Mouse (Mus musculus): Measurements from ENCODE around the gene Sfxn5. TPM values are rescaled to one million over a fixed set of nuclear protein-coding genes. Genes with fewer than 3 reads are reported as not detected.

Sfxn5 gene
- polyA plus RNA-seq, 1 experiment from 2014 or later = 3.3 TPM

DNA sequence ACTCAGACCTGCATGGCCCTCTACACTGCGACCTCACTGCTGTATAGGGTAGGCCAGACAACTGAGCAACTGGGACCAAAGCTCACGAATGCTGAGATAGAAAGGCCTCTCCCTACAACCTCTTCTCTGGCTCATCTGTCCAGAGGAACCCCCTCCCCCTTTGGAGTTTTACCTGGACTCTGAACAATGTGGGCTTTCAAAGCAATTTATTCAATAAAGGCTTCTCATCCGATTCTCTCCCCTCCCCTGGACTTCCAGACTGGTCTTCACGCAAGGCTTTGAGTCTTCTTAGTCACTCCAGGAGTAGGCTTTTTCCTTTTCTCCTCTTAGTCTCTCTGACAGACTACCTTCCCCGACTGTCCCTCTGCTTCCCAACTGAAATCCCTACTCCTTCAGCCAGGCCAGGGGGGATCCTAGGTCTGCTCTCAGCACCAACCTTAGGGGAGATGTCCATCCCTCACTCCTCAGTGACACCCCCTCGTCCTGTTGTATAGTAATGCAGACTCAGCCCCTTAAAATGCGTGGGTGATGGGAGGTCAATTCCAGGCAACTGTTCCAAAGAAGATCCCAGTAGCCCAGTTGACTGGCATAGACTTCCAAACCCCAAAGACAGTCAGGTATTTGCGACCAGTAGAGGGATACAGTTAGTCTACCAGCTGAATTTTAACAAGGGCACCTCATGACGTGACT, 141.3 kb downstream of the Sfxn5 start:
- Histone ChIP-seq H3K36me3 (replicated peaks; ENCODE audit: insufficient read depth, low read length) (no peaks in the 10 kb centered on the region), H3K27me3 (ENCODE audit: insufficient read depth, low read length) (peaks cover 88% of the 10 kb centered on the region), H3K9ac (replicated peaks) (no peak overlapping the region), H3K9me3 (ENCODE audit: low read length) (no peaks in the 10 kb centered on the region), H3K4me1 (ENCODE audit: insufficient read depth) (peaks cover 4% of the 10 kb centered on the region; the same call in 1 of the 2 replicates), H3K4me3 (ENCODE audit: low read depth, low read length) (no peak overlapping the region), H3K27ac (ENCODE audit: low read depth) (no peak overlapping the region), H3K4me2 (ENCODE audit: low read depth, low read length) (no peak overlapping the region)
- WGBS (ENCODE audit: insufficient replicate concordance) = 21% methylated on average over 9 of the region's 9 CpGs
- TF ChIP-seq CTCF (IDR thresholded peaks at IDR 0.05; ENCODE audit: low read depth) (no peak), EP300 (IDR thresholded peaks at IDR 0.05; ENCODE audit: low read depth) (no peak)
- no peak for DNase-seq
- no peak for ATAC-seq

DNA sequence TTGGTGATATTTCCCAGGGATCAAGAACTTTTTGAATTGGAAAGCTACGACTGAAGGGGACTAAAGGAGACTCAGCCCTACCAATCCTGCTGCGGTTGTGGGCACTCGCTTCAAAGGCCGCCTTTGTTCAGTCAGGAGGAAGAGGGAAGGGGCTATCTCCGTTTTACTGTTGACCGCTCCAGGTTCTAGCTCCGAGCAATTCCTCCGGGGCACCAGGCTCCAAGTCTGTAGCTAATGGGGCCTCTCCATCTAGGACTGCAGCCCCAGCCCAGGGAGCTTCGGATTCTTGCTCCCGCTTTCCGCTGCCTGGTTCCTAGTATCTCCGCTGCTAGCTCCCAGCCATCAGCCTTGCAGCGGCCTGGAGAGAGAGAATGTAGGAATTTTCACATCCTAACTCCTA, 142.6 kb downstream of the Sfxn5 start:
- H3K9ac ChIP-seq (replicated peaks) = no peak overlapping the region
- ATAC-seq (no peak), DNase-seq (no peak)
- H3K27ac ChIP-seq (ENCODE audit: low read depth) = no peak overlapping the region
- H3K4me2 ChIP-seq (ENCODE audit: low read depth, low read length) = peak overlapping the region; percentile 47; the same call in 1 of the 2 replicates
- peaks cover 95% of the 10 kb centered on the region for H3K27me3 ChIP-seq (ENCODE audit: insufficient read depth, low read length)
- peaks cover 7% of the 10 kb centered on the region for H3K4me1 ChIP-seq (ENCODE audit: insufficient read depth)
- 0 out of 2 replicates have a peak overlapping the region, but pooled peaks have one; percentile 10 for H3K4me3 ChIP-seq (ENCODE audit: low read depth, low read length)
- H3K36me3 ChIP-seq (replicated peaks; ENCODE audit: insufficient read depth, low read length) = no peaks in the 10 kb centered on the region
- TF ChIP-seq CTCF (IDR thresholded peaks at IDR 0.05; ENCODE audit: low read depth) (no peak), EP300 (IDR thresholded peaks at IDR 0.05; ENCODE audit: low read depth) (no peak)
- H3K9me3 ChIP-seq (ENCODE audit: low read length) = no peaks in the 10 kb centered on the region
- 4% methylated on average over 13 of the region's 13 CpGs for WGBS (ENCODE audit: insufficient replicate concordance)

DNA sequence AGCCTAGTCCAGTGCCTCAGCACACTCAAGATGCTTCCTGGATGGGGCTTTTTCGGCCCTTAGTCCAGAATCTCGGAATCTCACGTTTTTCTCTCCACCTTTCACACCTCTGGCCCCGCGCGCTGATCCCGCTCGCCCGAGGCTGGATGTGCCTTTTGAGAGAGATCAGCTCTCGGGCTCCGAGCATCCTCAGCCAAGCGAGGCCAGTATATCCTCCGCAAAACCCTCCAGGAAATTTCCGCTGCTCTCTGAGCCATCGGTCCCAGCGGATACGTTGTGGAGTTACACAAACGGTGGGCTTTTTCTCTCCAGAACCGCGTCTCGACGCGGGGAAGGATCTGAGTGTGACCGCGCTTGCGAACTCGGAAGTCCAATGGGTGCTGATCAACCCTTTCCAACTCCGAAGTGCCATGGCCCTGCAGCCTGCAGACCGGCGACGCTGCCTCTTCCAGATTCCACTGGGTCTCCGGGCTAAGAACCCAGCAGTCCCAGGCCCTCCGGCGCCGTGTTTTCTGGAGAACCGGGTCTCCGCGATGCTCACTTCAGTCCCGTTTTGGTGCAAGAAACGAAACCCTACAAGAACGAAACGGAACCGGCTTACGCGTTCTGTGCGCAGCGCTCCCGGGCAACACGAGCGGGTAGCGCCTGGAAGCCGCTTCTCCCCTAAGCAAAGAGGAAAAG, 143.2 kb downstream of the Sfxn5 start:
- DNase-seq (no peak), ATAC-seq (no peak)
- no peak overlapping the region for H3K9ac ChIP-seq (replicated peaks)
- 0 out of 2 replicates have a peak overlapping the region, but pooled peaks have one; percentile 10 for H3K4me3 ChIP-seq (ENCODE audit: low read depth, low read length)
- no peaks in the 10 kb centered on the region for H3K36me3 ChIP-seq (replicated peaks; ENCODE audit: insufficient read depth, low read length)
- H3K4me1 ChIP-seq (ENCODE audit: insufficient read depth) = peaks cover 7% of the 10 kb centered on the region
- H3K4me2 ChIP-seq (ENCODE audit: low read depth, low read length) = peak overlapping the region; percentile 47
- H3K9me3 ChIP-seq (ENCODE audit: low read length) = no peaks in the 10 kb centered on the region
- 3% methylated on average over 52 of the region's 52 CpGs for WGBS (ENCODE audit: insufficient replicate concordance)
- no peak overlapping the region for H3K27ac ChIP-seq (ENCODE audit: low read depth)
- peaks cover 95% of the 10 kb centered on the region for H3K27me3 ChIP-seq (ENCODE audit: insufficient read depth, low read length)
- TF ChIP-seq CTCF (IDR thresholded peaks at IDR 0.05; ENCODE audit: low read depth) (no peak), EP300 (IDR thresholded peaks at IDR 0.05; ENCODE audit: low read depth) (no peak)

DNA sequence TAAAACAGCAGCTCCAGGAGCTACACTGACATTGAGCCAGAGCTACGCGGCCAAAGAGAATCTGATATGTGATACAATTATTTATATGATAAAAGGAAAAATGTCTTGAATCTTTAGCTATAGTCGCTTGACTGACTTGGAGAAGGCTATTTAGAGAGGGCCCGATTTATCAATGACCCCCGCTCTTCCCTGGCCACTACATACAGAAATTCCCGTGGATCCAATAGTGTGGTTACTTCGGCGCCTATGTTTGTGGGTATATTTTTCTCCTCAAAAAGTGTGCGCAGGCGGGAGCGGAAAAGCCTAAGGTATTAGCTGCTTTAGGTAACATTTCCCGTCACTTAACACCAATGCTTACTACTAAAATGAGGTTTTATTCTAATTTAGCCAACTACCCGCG, 143.9 kb downstream of the Sfxn5 start:
- H3K4me3 ChIP-seq (ENCODE audit: low read depth, low read length) = no peak overlapping the region
- no peak overlapping the region for H3K9ac ChIP-seq (replicated peaks)
- DNase-seq (no peak), ATAC-seq (no peak)
- H3K27ac ChIP-seq (ENCODE audit: low read depth) = no peak overlapping the region
- no peak for TF ChIP-seq CTCF (IDR thresholded peaks at IDR 0.05; ENCODE audit: low read depth)
- TF ChIP-seq EP300 (IDR thresholded peaks at IDR 0.05; ENCODE audit: low read depth) = no peak
- H3K4me2 ChIP-seq (ENCODE audit: low read depth, low read length) = no peak overlapping the region
- 8% methylated on average over 14 of the region's 14 CpGs for WGBS (ENCODE audit: insufficient replicate concordance)
- peaks cover 93% of the 10 kb centered on the region for H3K27me3 ChIP-seq (ENCODE audit: insufficient read depth, low read length)
- H3K4me1 ChIP-seq (ENCODE audit: insufficient read depth) = peaks cover 7% of the 10 kb centered on the region
- no peaks in the 10 kb centered on the region for H3K9me3 ChIP-seq (ENCODE audit: low read length)
- H3K36me3 ChIP-seq (replicated peaks; ENCODE audit: insufficient read depth, low read length) = no peaks in the 10 kb centered on the region

DNA sequence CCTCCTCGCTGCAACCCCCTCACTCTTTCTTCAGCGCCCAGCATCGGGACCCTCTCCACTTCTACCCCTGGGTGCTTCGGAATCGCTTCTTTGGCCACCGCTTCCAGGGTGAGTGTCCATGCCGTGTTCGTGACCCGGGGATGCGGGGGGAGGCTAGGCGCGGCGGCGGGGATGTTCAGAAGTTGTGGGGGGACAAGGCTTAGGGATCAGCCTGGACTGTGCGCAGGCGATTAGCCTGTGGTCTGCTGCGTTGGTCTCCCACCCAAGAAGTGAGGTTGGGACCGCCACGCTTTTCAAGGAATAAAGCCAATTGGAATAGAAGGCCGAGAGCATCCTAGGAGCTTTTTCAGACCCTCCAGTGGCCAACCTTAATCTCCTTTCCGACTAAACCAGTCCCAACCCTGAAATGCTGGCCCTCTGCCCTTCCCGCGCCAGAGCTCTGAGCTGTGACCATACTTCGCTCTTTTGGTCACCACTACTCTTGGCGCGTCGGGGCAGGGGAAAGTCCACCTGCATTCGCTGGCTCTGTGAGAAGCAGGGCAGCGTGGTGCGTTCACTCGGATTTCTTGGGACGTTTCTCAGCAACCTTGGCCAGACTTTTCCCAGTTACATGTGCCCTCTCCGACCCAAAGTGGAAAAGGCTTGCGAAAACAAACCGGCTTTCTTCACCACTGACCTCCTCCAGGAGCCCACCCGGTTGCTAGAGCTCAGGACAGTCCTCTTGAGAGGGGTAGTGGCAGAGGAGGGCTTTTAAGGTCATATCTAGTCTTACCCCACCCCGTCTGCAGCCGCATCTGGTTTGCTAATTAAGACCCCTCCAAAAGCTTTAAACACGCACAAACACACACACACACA, 144.7 kb downstream of the Sfxn5 start:
- no peaks in the 10 kb centered on the region for H3K36me3 ChIP-seq (replicated peaks; ENCODE audit: insufficient read depth, low read length)
- no peak overlapping the region for H3K9ac ChIP-seq (replicated peaks)
- no peak overlapping the region for H3K27ac ChIP-seq (ENCODE audit: low read depth)
- ATAC-seq (no peak), DNase-seq (no peak)
- peaks cover 7% of the 10 kb centered on the region for H3K4me1 ChIP-seq (ENCODE audit: insufficient read depth)
- WGBS (ENCODE audit: insufficient replicate concordance) = 3% methylated on average over 39 of the region's 39 CpGs
- TF ChIP-seq CTCF (IDR thresholded peaks at IDR 0.05; ENCODE audit: low read depth) = no peak
- TF ChIP-seq EP300 (IDR thresholded peaks at IDR 0.05; ENCODE audit: low read depth) = no peak
- peak overlapping the region; percentile 25; the same call in 1 of the 2 replicates for H3K4me3 ChIP-seq (ENCODE audit: low read depth, low read length)
- H3K9me3 ChIP-seq (ENCODE audit: low read length) = no peaks in the 10 kb centered on the region
- peaks cover 87% of the 10 kb centered on the region for H3K27me3 ChIP-seq (ENCODE audit: insufficient read depth, low read length)
- H3K4me2 ChIP-seq (ENCODE audit: low read depth, low read length) = peak overlapping the region; percentile 53
